Mouse (Mus musculus) heart, embryonic 13.5 days (tissue): ENCODE measurements at regions not wholly inside any gene's neighbourhood (a gene's known extent, or its start where the extent isn't known, plus 50 kb on each side); places are given as distances from the start of the nearest gene placed in this dataset.
"Not testable (repeated sequence)": the region's sequence is repeated elsewhere in the genome, so short reads cannot be mapped to it uniquely, and the experiment has no call there.

Source experiments
- ATAC-seq: fragments of 200-750 bp; cut with Nextera tagmentation; 2 replicates; pipeline ENCODE4 v1.8.0; 2017; ENCODE audit warnings: moderate TSS enrichment; ENCODE audit not compliant: insufficient number of reproducible peaks, low FRiP score, low TSS enrichment; ENCODE audit errors: extremely low read depth
- H3K27ac ChIP-seq: fragments of 300-500 bp; sonication (generic); replicated peaks from 2 replicates; pipeline ENCODE4 v1.5.1; 2015; ENCODE audit warnings: moderate library complexity, mild to moderate bottlenecking, inconsistent platforms
- H3K27me3 ChIP-seq: fragments of 300-500 bp; sonication (generic); replicated peaks from 2 replicates; pipeline ENCODE4 v1.6.1; 2015; ENCODE audit warnings: mild to moderate bottlenecking, inconsistent platforms
- H3K36me3 ChIP-seq: fragments of 300-500 bp; sonication (generic); 2 replicates; pipeline ENCODE4 v1.6.1; 2015; ENCODE audit warnings: mild to moderate bottlenecking, inconsistent platforms
- H3K4me1 ChIP-seq: fragments of 300-500 bp; sonication (generic); 2 replicates; pipeline ENCODE4 v1.6.1; 2015; ENCODE audit warnings: inconsistent platforms
- H3K4me2 ChIP-seq: fragments of 300-500 bp; sonication (generic); 2 replicates; pipeline ENCODE4 v1.6.1; 2015; ENCODE audit warnings: inconsistent platforms, mild to moderate bottlenecking, moderate library complexity
- H3K4me3 ChIP-seq: fragments of 300-500 bp; sonication (generic); 2 replicates; pipeline ENCODE4 v1.5.1; 2015; ENCODE audit warnings: moderate library complexity, mild to moderate bottlenecking, inconsistent platforms
- H3K9ac ChIP-seq: fragments of 300-500 bp; sonication (generic); 2 replicates; pipeline ENCODE4 v1.6.1; 2015; ENCODE audit warnings: inconsistent platforms, mild to moderate bottlenecking, moderate library complexity
- H3K9me3 ChIP-seq: fragments of 300-500 bp; sonication (generic); 2 replicates; pipeline ENCODE4 v1.6.1; 2016; ENCODE audit warnings: inconsistent platforms
- WGBS: fragments of 180-500 bp; shearing (Covaris S2); methylation state at CpG from one replicate; pipeline ENCODE4 v1.1.7; 2015; ENCODE audit warnings: mixed read lengths; 5-methylcytosine and 5-hydroxymethylcytosine counted together

DNA sequence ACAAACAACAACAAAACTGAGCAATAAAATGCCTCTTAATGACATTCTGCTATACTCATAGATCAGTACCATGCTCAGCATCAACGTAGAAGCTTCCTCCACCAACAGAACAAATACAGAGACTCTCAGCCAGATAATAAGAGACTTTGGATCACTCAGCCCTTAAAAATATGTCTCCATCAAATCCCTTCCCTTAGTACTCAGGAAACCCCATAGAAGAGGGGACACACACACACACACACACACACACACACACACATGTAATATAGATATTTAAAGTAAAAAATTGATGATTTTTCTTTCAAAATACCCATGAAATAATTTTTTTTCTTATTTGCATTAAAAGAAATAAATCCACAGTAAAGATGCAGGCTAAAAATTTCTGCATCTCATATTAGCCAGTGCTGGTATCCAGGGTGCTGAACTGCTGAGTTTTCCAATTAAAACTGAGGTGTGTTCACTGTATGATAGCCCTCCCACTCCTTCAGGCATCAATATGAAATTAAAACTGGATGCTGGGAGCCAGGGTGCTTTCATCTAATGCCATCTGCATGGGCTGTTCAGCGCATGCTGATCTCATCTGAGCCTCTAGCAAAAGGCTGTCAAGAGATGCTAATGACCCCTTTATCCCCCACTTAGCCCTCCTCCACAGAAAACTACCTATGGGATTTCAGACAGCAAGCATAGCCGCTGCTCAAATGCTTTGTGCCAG lies 321.0 kb downstream of the Tm4sf1 start:
- no peak overlapping the region for H3K9ac ChIP-seq
- no peaks in the 10 kb centered on the region for H3K9me3 ChIP-seq
- no peak overlapping the region for H3K4me3 ChIP-seq
- no peak overlapping the region for H3K27ac ChIP-seq
- H3K4me2 ChIP-seq: no peak overlapping the region
- no peaks in the 10 kb centered on the region for H3K36me3 ChIP-seq
- no peaks in the 10 kb centered on the region for H3K4me1 ChIP-seq
- H3K27me3 ChIP-seq: no peaks in the 10 kb centered on the region
- WGBS: 70% methylated on average over 3 of the region's 3 CpGs
- no peak for ATAC-seq

DNA sequence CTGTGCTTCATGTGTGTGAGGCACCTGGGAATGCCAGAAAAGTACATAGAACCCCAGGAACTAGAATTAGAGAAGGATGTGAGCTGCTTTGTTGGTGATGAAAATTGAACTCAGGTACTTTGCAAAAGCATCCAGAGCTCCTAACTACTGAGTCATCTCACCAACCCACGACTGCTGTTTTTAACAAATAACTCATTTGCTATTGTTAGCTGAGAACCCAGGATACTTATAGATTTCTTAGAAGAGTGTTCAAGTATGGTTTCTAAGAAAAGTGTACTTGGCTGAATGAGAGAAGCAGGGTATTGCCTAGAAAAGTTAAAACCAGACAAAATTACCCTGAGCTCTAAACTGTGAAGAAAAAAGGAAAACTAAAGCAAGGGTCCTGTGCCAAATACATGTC lies 335.8 kb downstream of the Tm4sf1 start:
- WGBS: 50% methylated on average over 1 of the region's 1 CpGs
- H3K9me3 ChIP-seq: no peaks in the 10 kb centered on the region
- H3K9ac ChIP-seq: no peak overlapping the region
- no peak overlapping the region for H3K4me2 ChIP-seq
- no peak overlapping the region for H3K27ac ChIP-seq
- H3K36me3 ChIP-seq: no peaks in the 10 kb centered on the region
- H3K27me3 ChIP-seq: no peaks in the 10 kb centered on the region
- no peak overlapping the region for H3K4me3 ChIP-seq
- ATAC-seq: no peak
- H3K4me1 ChIP-seq: no peaks in the 10 kb centered on the region

DNA sequence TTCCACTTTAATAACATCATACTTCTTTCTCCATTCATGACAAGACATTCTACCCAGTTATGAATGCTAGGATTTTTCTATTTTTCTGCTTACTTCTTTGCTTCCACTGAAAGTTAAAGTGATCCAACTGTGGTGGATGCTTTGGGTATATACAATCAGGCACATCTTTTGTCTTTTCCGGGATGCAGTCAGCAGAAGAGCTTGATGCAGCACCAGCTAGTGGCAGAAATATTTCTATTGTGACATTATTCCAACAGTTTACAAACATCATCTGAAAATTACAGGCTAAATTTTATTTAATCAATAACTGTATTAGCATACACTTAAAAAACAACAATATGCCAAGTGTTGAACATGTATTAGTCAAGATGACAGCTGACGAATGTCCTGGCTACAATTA lies 336.3 kb downstream of the Tm4sf1 start:
- H3K36me3 ChIP-seq: no peaks in the 10 kb centered on the region
- H3K9ac ChIP-seq: no peak overlapping the region
- no peak overlapping the region for H3K4me2 ChIP-seq
- H3K27me3 ChIP-seq: no peaks in the 10 kb centered on the region
- H3K4me3 ChIP-seq: no peak overlapping the region
- H3K27ac ChIP-seq: no peak overlapping the region
- no peaks in the 10 kb centered on the region for H3K4me1 ChIP-seq
- WGBS: 65% methylated on average over 2 of the region's 2 CpGs
- no peaks in the 10 kb centered on the region for H3K9me3 ChIP-seq
- ATAC-seq: no peak

DNA sequence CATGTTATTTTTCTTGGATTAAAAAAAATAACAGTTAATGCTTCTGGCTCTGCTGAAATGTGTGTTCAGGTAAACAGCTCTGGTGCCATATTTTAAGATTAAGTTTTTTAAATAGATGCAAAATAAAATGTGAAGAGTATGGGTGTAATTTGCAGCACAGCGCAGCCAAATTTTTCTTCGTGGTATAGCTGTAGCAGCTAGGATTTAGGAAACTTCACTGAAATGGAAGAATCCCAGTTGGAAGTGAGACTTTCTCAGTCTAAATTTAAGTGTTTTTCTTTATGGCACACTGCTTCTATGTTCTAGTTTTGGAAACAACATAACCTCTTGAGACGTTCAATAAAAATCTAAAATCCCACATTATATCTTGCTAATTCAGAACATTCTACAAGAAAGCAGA lies 337.6 kb downstream of the Tm4sf1 start:
- WGBS: 82% methylated on average over 3 of the region's 3 CpGs
- H3K4me1 ChIP-seq: no peaks in the 10 kb centered on the region
- no peak for ATAC-seq
- no peak overlapping the region for H3K27ac ChIP-seq
- no peaks in the 10 kb centered on the region for H3K9me3 ChIP-seq
- H3K9ac ChIP-seq: no peak overlapping the region
- H3K4me2 ChIP-seq: no peak overlapping the region
- no peaks in the 10 kb centered on the region for H3K27me3 ChIP-seq
- no peak overlapping the region for H3K4me3 ChIP-seq
- no peaks in the 10 kb centered on the region for H3K36me3 ChIP-seq

DNA sequence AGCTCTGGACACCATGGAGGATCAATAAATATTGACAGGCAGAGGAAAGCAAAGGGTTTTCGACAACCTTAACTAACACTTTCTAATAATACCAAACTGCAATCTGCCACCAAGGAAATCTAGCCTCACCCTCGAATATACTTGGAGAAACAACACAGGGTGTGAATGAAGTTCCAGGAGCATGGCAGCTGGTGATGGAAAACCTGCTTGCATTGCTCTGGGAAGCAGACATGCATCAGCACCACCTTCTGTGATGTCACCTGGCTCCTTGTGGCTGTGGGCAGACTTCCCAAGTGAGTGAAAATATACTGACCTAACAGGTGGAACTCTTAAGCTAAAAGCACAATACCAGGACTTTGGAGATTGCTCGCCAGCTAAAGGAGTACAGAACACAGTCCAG lies 338.5 kb downstream of the Tm4sf1 start:
- Histone ChIP-seq H3K27ac (no peak overlapping the region), H3K4me2 (no peak overlapping the region), H3K9ac (no peak overlapping the region), H3K9me3 (no peaks in the 10 kb centered on the region), H3K4me3 (no peak overlapping the region), H3K27me3 (no peaks in the 10 kb centered on the region), H3K4me1 (no peaks in the 10 kb centered on the region), H3K36me3 (no peaks in the 10 kb centered on the region)
- ATAC-seq: no peak
- 61% methylated on average over 3 of the region's 3 CpGs for WGBS

DNA sequence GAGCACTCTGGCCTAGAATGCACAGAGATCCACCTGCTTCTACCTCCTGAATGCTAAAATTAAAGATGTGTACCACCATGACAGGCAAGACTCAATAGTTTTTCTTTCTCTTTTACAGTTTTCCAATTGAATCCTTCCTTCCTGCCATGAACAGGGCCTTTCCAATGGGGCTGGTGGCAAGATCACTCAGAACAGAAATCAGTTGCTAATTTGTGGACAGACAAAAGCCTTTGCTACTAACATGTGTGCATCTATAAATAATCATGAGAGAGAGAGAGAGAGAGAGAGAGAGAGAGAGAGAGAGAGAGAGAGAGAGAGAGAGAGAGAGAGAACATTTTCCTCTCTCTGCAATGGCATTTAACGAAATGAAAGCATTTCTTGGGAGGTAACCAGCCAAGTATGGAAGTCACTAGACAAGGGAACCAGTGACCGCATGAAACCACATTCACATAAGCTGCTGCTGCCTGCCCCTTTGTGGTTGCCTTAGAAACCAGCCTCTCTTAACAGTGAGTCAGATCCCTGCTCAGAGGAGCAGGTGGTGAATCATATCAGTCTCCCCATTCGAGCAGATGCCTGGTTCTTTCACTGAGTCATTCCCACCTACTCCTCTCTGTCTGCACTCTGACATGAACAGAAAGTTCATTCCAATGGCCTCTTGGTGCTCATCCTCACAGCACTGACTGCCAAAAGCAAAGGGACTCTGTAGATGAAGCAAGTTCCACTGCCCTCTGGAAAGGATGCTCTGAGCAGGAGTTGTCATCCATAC lies 339.4 kb downstream of the Tm4sf1 start:
- H3K4me3 ChIP-seq: no peak overlapping the region
- ATAC-seq: no peak
- H3K27me3 ChIP-seq: no peaks in the 10 kb centered on the region
- H3K9me3 ChIP-seq: no peaks in the 10 kb centered on the region
- no peak overlapping the region for H3K4me2 ChIP-seq
- no peaks in the 10 kb centered on the region for H3K4me1 ChIP-seq
- H3K36me3 ChIP-seq: no peaks in the 10 kb centered on the region
- no peak overlapping the region for H3K27ac ChIP-seq
- 37% methylated on average over 3 of the region's 3 CpGs for WGBS
- no peak overlapping the region for H3K9ac ChIP-seq

DNA sequence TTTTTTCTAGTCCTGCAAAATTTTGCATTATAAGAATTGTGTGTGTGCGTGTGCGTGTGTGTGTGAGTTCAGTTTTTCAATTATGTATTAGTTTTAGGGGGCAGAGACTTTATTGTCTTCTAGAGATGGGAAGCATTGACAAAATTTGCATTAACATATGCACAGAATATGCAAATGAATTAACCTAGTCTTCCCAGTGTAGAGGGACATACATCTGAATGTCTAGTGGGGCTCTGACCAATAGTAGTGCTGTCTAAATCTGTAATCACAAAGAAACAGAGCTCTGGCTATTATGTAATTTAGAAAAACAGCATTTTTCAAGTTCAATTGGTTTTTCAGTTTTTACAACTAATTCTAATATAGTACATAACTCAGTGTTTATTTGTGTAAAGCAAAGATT lies 344.8 kb downstream of the Tm4sf1 start:
- 89% methylated on average over 2 of the region's 2 CpGs for WGBS
- H3K9me3 ChIP-seq: no peaks in the 10 kb centered on the region
- H3K9ac ChIP-seq: no peak overlapping the region
- H3K4me2 ChIP-seq: no peak overlapping the region
- no peaks in the 10 kb centered on the region for H3K27me3 ChIP-seq
- H3K4me1 ChIP-seq: no peaks in the 10 kb centered on the region
- ATAC-seq: no peak
- no peak overlapping the region for H3K27ac ChIP-seq
- no peak overlapping the region for H3K4me3 ChIP-seq
- no peaks in the 10 kb centered on the region for H3K36me3 ChIP-seq

DNA sequence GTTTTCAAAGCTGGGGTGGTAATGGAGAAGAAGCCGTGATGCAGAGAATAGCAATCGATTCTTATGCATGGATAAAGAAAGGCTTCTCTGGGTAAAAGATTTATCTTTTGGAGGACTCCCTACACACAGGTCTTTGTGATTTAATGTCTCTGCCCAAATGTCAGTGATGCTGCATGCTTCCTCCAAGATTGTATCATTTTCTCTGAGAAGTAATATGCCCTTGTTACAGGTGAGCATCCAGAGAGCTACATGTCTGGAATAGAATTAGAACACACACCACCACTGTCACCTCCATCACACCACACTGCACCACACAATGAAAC lies 346.0 kb downstream of the Tm4sf1 start:
- Histone ChIP-seq H3K4me1 (no peaks in the 10 kb centered on the region), H3K9ac (no peak overlapping the region), H3K9me3 (no peaks in the 10 kb centered on the region), H3K4me3 (no peak overlapping the region), H3K27me3 (no peaks in the 10 kb centered on the region), H3K4me2 (no peak overlapping the region), H3K27ac (no peak overlapping the region), H3K36me3 (no peaks in the 10 kb centered on the region)
- ATAC-seq: no peak
- 76% methylated on average over 2 of the region's 2 CpGs for WGBS

DNA sequence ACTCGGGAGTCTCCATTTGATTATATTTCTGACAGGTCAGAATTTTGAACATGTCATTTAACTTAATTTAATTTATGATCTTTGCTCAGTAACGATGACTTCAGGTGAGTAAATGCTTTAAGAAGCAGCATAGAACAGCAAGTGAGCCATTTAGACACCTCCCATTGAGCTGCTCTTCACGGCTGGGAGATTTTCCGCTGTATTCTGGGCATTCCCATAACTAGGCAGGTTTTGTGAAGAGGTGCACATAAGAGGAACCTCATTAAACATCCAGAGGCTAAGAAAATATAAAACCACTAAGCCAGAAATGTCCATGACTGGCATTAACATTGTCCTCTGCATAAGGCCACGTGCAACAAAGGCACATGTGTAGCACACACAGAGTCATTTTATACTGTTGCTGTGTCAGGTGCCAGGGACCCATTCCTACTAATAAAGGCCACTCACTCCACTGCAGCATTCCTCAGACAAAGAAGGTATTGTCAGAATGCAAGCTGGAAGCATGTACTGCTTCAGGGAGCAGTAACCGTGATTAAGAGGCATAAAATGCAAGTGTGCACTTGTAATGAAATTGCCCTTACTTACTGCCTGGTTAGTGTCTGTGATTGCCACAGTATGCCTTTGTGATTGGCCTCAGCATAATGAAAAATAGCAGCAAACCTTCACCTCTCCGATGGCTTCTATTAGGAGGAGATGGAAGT lies 346.5 kb downstream of the Tm4sf1 start:
- Histone ChIP-seq H3K27me3 (no peaks in the 10 kb centered on the region), H3K4me1 (no peaks in the 10 kb centered on the region), H3K4me3 (no peak overlapping the region), H3K9ac (no peak overlapping the region), H3K36me3 (no peaks in the 10 kb centered on the region), H3K4me2 (no peak overlapping the region), H3K9me3 (no peaks in the 10 kb centered on the region), H3K27ac (no peak overlapping the region)
- no peak for ATAC-seq
- 62% methylated on average over 7 of the region's 7 CpGs for WGBS

DNA sequence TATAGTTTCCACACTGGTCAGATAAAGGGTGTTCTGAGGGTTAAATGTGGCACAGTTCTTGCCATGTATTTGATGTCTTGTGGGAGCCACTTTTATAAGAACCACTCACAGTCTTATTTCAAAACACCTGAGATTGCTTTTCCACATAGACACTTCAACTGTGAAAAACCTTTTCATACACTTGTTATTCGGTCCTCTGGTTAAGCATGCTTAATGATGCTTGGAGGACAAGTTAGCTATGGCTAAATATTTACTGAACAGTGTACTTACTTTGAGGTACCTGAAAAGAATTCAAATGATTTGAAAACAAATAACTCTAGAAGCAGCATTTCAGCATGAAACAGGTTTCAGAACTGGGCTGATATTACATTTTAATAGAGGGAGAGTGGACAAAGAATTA lies 359.2 kb downstream of the Tm4sf1 start:
- H3K9ac ChIP-seq, H3K36me3 ChIP-seq, H3K4me2 ChIP-seq, H3K9me3 ChIP-seq, H3K27me3 ChIP-seq, H3K4me1 ChIP-seq, ATAC-seq, H3K27ac ChIP-seq, H3K4me3 ChIP-seq: not testable (repeated sequence)
- no CpG with 5 or more reads among the region's 1 CpGs for WGBS

DNA sequence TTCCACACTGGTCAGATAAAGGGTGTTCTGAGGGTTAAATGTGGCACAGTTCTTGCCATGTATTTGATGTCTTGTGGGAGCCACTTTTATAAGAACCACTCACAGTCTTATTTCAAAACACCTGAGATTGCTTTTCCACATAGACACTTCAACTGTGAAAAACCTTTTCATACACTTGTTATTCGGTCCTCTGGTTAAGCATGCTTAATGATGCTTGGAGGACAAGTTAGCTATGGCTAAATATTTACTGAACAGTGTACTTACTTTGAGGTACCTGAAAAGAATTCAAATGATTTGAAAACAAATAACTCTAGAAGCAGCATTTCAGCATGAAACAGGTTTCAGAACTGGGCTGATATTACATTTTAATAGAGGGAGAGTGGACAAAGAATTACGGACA lies 372.8 kb downstream of the Tm4sf1 start:
- not testable (repeated sequence) for H3K9me3 ChIP-seq, H3K4me2 ChIP-seq, H3K4me3 ChIP-seq, H3K36me3 ChIP-seq, H3K27me3 ChIP-seq, H3K9ac ChIP-seq, ATAC-seq, H3K27ac ChIP-seq, H3K4me1 ChIP-seq
- WGBS: 89% methylated on average over 1 of the region's 2 CpGs

DNA sequence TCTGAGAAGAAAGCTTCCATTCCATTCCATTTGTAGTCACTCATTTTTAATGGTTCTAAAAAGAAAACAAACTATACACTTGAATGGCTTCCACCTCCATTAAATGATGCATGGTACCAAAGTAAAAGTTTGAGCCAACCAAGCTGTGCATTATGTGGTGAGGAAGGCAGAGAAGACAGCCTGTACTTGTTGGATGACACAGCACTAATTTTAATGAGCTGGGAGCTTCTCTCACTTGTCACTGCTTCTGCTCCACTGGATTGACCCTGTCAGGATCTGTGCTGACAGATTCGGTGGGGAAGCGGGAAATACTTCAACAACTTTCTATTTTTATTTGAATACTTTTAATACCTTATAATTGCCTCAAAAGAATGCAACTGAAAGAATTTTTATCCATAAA lies 403.3 kb downstream of the Tm4sf1 start:
- 60% methylated on average over 2 of the region's 2 CpGs for WGBS
- Histone ChIP-seq H3K27me3 (no peaks in the 10 kb centered on the region), H3K4me1 (no peaks in the 10 kb centered on the region), H3K9me3 (no peaks in the 10 kb centered on the region), H3K4me3 (no peak overlapping the region), H3K36me3 (no peaks in the 10 kb centered on the region), H3K4me2 (no peak overlapping the region), H3K9ac (no peak overlapping the region), H3K27ac (no peak overlapping the region)
- no peak for ATAC-seq
